Mouse (Mus musculus) kidney, adult 11 months (tissue): ENCODE measurements around the gene Smo.
A peak's percentile ranks its signal among the peaks of the same experiment; 100 is the strongest.
"Not testable (repeated sequence)": the region's sequence is repeated elsewhere in the genome, so short reads cannot be mapped to it uniquely, and the experiment has no call there.

Experiments used
- DNase-seq: peaks from one replicate; pipeline ENCODE4 v3.0.0; 2022

The Smo gene

DNA sequence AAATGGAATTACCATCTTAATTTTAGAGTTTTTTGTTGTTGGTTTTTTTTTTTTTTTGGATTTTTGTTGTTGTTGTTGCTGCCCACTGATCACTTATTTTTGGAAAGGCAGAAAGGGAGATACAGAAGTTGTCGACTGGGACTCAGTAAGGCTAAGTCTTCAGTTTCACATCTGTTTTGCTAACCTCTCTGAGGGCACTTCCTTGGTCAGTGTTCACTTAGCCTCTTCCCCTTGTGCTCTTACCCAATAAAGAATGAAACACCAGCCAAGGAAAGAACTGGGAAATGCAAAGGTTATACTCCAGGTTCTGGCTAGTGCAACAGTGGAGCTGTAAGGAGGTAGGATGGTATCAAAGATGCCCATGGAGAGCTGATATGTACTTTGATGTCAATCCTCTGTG, 5.8 kb upstream of the Smo start:
- DNase-seq = no peak

- DNase-seq = peak; percentile 48
Observed at GRCm38 (mm10) chr6:29735689-29736451, 567 bp downstream of the Smo start.

- DNase-seq = no peak
Observed at GRCm38 (mm10) chr6:29736610-29737458, 1.5 kb downstream of the Smo start.

- no peak for DNase-seq
Observed at GRCm38 (mm10) chr6:29751466-29752152, 16.3 kb downstream of the Smo start.

DNA sequence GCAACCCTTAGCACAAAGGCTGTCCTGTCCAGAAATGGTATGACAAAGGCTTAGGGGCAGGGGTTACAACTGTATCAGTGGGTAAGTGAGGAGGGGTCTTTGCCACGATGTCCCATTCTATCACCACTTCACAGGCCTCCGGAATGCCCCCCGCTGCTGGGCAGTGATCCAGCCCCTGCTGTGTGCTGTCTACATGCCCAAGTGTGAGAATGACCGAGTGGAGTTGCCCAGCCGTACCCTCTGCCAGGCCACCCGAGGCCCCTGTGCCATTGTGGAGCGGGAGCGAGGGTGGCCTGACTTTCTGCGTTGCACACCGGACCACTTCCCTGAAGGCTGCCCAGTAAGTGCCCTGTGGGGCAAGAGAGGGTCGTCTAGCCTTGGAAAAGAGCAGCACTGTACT, 18.0 kb downstream of the Smo start:
- no peak for DNase-seq

- no peak for DNase-seq
Observed at GRCm38 (mm10) chr6:29756001-29756400, 20.7 kb downstream of the Smo start.

GRCm38 (mm10) chr6:29756476-29756875, 21.2 kb downstream of the Smo start:
- no peak for DNase-seq

DNA sequence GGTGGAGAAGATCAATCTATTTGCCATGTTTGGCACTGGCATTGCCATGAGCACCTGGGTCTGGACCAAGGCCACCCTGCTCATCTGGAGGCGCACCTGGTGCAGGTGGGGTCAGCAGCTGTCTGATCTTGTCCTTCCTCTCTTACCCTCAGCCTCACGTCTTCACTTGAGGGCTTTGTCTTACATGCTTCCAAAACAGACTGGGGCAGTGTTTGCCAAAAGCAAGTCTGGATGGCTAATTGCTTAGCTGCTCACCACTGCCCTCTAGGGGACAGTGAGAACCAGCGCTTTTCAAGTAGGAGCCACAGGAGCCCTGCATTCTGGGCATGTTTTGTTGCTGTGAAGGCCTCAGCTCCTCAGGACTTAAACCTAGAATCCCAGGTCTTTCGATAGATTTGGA, 23.1 kb downstream of the Smo start:
- DNase-seq = peak; percentile 55

- peak; percentile 34 for DNase-seq
Observed at GRCm38 (mm10) chr6:29759012-29759679, 23.8 kb downstream of the Smo start.

DNA sequence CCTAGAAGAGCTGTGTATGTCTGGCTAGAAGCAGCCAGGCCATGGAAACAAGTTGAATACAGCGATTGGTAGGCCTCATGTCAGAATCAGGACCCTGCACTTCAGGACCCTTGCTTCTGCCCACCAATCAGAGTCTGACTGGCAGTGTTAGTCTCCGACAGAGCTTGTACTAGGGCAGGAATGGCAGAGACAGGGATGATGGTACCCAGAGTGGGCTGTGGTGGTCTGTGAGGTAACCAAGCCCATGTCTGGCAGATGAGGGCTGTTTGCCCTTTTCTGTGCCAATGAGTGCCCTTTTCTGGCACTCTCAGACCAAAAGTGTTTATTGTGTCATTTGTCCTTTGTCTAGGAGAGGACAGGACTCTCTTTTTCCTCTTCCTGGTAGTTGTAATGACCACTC, 25.1 kb downstream of the Smo start:
- not testable (repeated sequence) for DNase-seq

- no peak for DNase-seq
Observed at GRCm38 (mm10) chr6:29761282-29761681, 26.0 kb downstream of the Smo start.

GRCm38 (mm10) chr6:29762524-29762923, 27.2 kb downstream of the Smo start:
- peak; percentile 61 for DNase-seq

DNA sequence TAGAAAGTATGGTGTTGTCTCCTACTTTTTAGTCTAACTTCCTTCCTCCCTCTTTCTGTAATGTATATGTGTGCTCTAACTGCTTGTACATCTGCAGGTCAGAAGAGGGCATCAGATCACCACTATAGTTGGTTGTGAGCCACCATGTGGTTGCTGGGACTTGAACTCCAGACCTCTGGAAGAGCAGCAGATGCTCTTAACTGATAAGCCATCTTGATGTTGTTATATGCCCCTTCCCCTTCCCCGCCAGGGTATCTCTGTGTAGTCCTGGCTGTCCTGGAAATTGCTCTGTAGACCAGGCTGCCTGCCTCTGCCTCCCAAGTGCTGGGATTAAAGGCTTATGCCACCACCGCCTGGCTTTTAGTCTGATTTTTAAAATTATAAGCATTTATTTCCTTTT, 31.6 kb downstream of the Smo start:
- DNase-seq = no peak

DNA sequence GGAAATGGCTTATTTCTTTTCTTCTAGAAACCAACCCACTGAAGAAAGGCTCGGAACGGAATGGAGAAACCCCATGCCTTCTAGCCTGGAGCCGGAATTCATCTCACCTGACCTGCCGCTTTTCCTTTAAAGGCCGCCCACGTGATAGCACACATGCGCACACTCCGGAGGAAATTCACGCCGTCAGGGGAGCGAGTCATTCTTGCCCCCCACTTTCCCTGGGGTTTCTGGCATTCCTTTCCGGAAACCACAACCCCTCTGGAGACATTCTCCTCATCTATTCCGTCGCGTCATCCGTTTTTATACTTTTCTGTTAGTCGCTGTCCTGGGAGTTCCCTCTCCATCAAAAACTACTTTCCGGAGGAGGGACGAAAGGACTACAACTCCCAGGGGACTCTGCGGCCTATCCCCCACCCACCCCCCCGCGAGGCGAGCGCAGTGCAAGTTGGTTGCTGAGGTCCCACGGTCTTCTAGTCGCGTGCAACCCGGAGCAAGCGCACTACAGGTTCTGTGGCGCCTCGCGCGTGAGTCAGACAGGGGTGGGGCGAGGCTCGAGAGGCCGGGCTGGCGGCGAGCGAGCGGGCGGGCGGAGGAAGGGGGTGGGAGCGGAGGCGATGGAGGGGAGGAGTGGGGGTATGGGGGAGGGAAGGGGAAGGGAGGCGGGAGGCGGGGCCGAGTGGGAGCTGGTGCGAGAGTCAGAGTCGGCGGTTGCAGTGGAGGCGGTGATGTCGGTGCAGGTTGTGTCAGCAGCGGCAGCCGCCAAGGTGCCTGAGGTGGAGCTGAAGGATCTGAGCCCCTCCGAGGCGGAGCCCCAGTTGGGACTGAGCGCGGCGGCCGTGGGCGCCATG, 32.7 kb downstream of the Smo start, which contains the start of gene Ahcyl2:
Gene Ahcyl2 (plus strand): TSS at position 199 of the 848 bp plus-strand sequence.
- peak; percentile 97 for DNase-seq

DNA sequence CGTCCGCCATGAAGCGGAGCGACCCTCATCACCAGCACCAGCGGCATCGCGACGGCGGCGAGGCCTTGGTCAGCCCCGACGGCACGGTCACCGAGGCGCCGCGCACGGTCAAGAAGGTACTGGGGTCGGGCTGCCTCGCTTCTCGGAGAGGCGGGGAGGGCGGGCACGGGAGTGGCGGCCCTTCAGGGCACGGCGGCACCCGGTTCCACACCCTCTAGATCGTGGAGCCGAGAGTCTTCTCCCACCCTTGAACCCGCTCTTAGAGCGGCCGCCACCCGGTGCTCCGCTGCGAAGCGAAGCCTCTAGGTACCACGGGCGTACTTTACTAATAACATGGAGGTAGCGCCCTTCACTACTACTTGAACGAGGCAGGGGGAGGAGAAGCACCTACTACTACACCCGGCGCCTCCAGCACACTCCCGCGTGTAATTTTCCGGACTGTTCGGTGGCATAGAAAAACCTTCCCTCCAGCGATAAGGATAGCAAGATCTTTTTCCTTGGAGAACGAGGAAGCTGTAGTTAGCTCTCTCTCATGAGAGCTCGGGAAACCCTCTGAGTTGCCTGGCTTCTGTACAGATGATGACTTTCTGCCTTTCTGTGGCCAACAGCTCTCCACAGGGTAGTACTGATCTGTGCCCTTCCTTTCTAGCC, 33.6 kb downstream of the Smo start:
- peak; percentile 50 for DNase-seq

- DNase-seq = no peak
Observed at GRCm38 (mm10) chr6:29770672-29771321, 35.5 kb downstream of the Smo start.

- no peak for DNase-seq
Observed at GRCm38 (mm10) chr6:29772236-29772635, 36.9 kb downstream of the Smo start.

GRCm38 (mm10) chr6:29774161-29774560, 38.9 kb downstream of the Smo start:
- no peak for DNase-seq

DNA sequence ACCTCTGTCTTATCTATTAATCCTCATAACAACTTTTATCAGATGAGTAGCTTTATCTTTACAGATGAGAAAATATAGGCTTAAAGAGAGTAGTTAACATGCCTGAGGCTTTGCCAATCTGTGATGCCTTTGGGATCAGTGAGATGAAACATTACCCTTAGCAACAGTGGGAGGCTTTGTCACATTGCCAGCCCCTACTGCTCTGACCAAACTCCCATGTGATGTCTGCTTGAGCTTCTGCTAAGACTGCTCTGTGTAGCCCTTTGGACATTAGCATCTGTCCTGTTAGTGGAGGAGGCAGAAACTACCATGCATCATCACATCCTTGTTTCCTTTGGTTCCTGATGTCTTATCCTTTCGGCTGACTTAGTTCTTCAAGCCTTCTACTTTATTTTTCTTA, 40.3 kb downstream of the Smo start:
- peak; percentile 85 for DNase-seq

DNA sequence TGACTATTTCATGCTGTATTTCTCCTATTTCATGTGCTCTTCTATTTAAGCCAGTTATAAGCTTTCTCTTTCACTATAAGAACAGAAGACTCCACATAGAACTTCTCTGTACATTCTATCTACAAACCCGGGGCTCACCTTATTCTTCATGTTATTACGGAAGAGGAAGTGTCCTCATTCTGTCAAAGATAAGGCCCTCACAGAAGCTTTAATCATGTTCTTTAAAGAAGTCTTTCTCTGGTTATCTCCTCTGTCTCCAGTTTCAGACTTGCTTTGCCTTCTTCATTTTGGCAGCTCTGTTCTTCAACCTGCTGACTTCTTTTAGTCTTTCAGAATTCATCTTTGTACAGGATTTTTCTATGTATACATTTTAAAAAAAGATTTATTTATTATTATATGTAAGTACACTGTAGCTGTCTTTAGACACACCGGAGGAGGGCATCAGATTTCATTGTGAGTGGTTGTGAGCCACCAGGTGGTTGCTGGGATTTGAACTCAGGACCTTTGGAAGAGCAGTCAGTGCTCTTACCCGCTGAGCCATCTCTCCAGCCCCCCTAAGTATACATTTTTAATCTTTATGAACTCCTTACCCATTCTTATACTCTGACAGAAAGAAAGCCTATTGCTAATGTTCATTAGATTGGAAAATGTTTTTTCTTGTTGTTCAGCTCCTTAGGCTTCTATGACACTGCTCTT, 41.4 kb downstream of the Smo start:
- DNase-seq = no peak
